Mouse (Mus musculus): Measurements from ENCODE around the gene Col25a1. TPM values are rescaled to one million over a fixed set of nuclear protein-coding genes. Genes with fewer than 3 reads are reported as not detected.

The Col25a1 gene
- polyA plus RNA-seq, 1 experiment: 0.04 TPM

GRCm38 (mm10) chr3:130488839-130489238, 357.5 kb downstream of the Col25a1 start:
- H3K4me3 ChIP-seq (ENCODE audit: low read depth, low read length): no peak overlapping the region
- WGBS: 83% methylated on average over 4 of the region's 4 CpGs
- TF ChIP-seq POLR2A (IDR thresholded peaks at IDR 0.05; ENCODE audit: low read depth, low read length) (no peak), CTCF (IDR thresholded peaks at IDR 0.05; ENCODE audit: extremely low read depth, insufficient read length, insufficient replicate concordance, low read depth, low read length) (no peak)
- no peak overlapping the region for H3K27ac ChIP-seq (ENCODE audit: insufficient read depth, low read depth, low read length)
- no peaks in the 10 kb centered on the region for H3K4me1 ChIP-seq (ENCODE audit: control insufficient read depth, insufficient read depth, insufficient read length, low read length)
- no peaks in the 10 kb centered on the region for H3K27me3 ChIP-seq (ENCODE audit: control insufficient read depth, insufficient read depth, low read length)
- no peaks in the 10 kb centered on the region for H3K36me3 ChIP-seq (ENCODE audit: control insufficient read depth, insufficient read depth, low read length)

- TF ChIP-seq CTCF (IDR thresholded peaks at IDR 0.05; ENCODE audit: extremely low read depth, insufficient read length, insufficient replicate concordance, low read depth, low read length) (no peak), POLR2A (IDR thresholded peaks at IDR 0.05; ENCODE audit: low read depth, low read length) (no peak)
- no peaks in the 10 kb centered on the region for H3K27me3 ChIP-seq (ENCODE audit: control insufficient read depth, insufficient read depth, low read length)
- no peaks in the 10 kb centered on the region for H3K4me1 ChIP-seq (ENCODE audit: control insufficient read depth, insufficient read depth, insufficient read length, low read length)
- H3K27ac ChIP-seq (ENCODE audit: insufficient read depth, low read depth, low read length): no peak overlapping the region
- 76% methylated on average over 1 of the region's 1 CpGs for WGBS
- no peak overlapping the region for H3K4me3 ChIP-seq (ENCODE audit: low read depth, low read length)
- no peaks in the 10 kb centered on the region for H3K36me3 ChIP-seq (ENCODE audit: control insufficient read depth, insufficient read depth, low read length)
Measured at GRCm38 (mm10) chr3:130494192-130494591, 362.9 kb downstream of the Col25a1 start.

GRCm38 (mm10) chr3:130494665-130495396, 363.5 kb downstream of the Col25a1 start:
- no peaks in the 10 kb centered on the region for H3K4me1 ChIP-seq (ENCODE audit: control insufficient read depth, insufficient read depth, insufficient read length, low read length)
- TF ChIP-seq CTCF (IDR thresholded peaks at IDR 0.05; ENCODE audit: extremely low read depth, insufficient read length, insufficient replicate concordance, low read depth, low read length): peak; percentile 54; the same call in 1 of the 2 replicates
- no peak for TF ChIP-seq POLR2A (IDR thresholded peaks at IDR 0.05; ENCODE audit: low read depth, low read length)
- 70% methylated on average over 20 of the region's 20 CpGs for WGBS
- no peak overlapping the region for H3K27ac ChIP-seq (ENCODE audit: insufficient read depth, low read depth, low read length)
- H3K36me3 ChIP-seq (ENCODE audit: control insufficient read depth, insufficient read depth, low read length): no peaks in the 10 kb centered on the region
- H3K4me3 ChIP-seq (ENCODE audit: low read depth, low read length): no peak overlapping the region
- no peaks in the 10 kb centered on the region for H3K27me3 ChIP-seq (ENCODE audit: control insufficient read depth, insufficient read depth, low read length)

GRCm38 (mm10) chr3:130497036-130497435, 365.7 kb downstream of the Col25a1 start:
- H3K36me3 ChIP-seq (ENCODE audit: control insufficient read depth, insufficient read depth, low read length): no peaks in the 10 kb centered on the region
- no peaks in the 10 kb centered on the region for H3K4me1 ChIP-seq (ENCODE audit: control insufficient read depth, insufficient read depth, insufficient read length, low read length)
- H3K4me3 ChIP-seq (ENCODE audit: low read depth, low read length): no peak overlapping the region
- 85% methylated on average over 2 of the region's 2 CpGs for WGBS
- TF ChIP-seq POLR2A (IDR thresholded peaks at IDR 0.05; ENCODE audit: low read depth, low read length): no peak
- TF ChIP-seq CTCF (IDR thresholded peaks at IDR 0.05; ENCODE audit: extremely low read depth, insufficient read length, insufficient replicate concordance, low read depth, low read length): no peak
- no peak overlapping the region for H3K27ac ChIP-seq (ENCODE audit: insufficient read depth, low read depth, low read length)
- no peaks in the 10 kb centered on the region for H3K27me3 ChIP-seq (ENCODE audit: control insufficient read depth, insufficient read depth, low read length)

- WGBS: 73% methylated on average over 3 of the region's 3 CpGs
- Histone ChIP-seq H3K4me3 (ENCODE audit: low read depth, low read length) (no peak overlapping the region), H3K27me3 (ENCODE audit: control insufficient read depth, insufficient read depth, low read length) (no peaks in the 10 kb centered on the region), H3K36me3 (ENCODE audit: control insufficient read depth, insufficient read depth, low read length) (no peaks in the 10 kb centered on the region), H3K27ac (ENCODE audit: insufficient read depth, low read depth, low read length) (no peak overlapping the region), H3K4me1 (ENCODE audit: control insufficient read depth, insufficient read depth, insufficient read length, low read length) (no peaks in the 10 kb centered on the region)
- TF ChIP-seq POLR2A (IDR thresholded peaks at IDR 0.05; ENCODE audit: low read depth, low read length) (no peak), CTCF (IDR thresholded peaks at IDR 0.05; ENCODE audit: extremely low read depth, insufficient read length, insufficient replicate concordance, low read depth, low read length) (no peak)
Measured at GRCm38 (mm10) chr3:130501713-130502112, 370.4 kb downstream of the Col25a1 start.

GRCm38 (mm10) chr3:130508330-130508729, 377.0 kb downstream of the Col25a1 start:
- no peaks in the 10 kb centered on the region for H3K27me3 ChIP-seq (ENCODE audit: control insufficient read depth, insufficient read depth, low read length)
- H3K27ac ChIP-seq (ENCODE audit: insufficient read depth, low read depth, low read length): no peak overlapping the region
- H3K4me3 ChIP-seq (ENCODE audit: low read depth, low read length): no peak overlapping the region
- H3K4me1 ChIP-seq (ENCODE audit: control insufficient read depth, insufficient read depth, insufficient read length, low read length): no peaks in the 10 kb centered on the region
- WGBS: 80% methylated on average over 2 of the region's 2 CpGs
- H3K36me3 ChIP-seq (ENCODE audit: control insufficient read depth, insufficient read depth, low read length): no peaks in the 10 kb centered on the region
- TF ChIP-seq POLR2A (IDR thresholded peaks at IDR 0.05; ENCODE audit: low read depth, low read length): no peak
- no peak for TF ChIP-seq CTCF (IDR thresholded peaks at IDR 0.05; ENCODE audit: extremely low read depth, insufficient read length, insufficient replicate concordance, low read depth, low read length)

GRCm38 (mm10) chr3:130518457-130518879, 387.2 kb downstream of the Col25a1 start:
- 90% methylated on average over 9 of the region's 9 CpGs for WGBS
- no peak overlapping the region for H3K27ac ChIP-seq (ENCODE audit: insufficient read depth, low read depth, low read length)
- no peak overlapping the region for H3K4me3 ChIP-seq (ENCODE audit: low read depth, low read length)
- H3K27me3 ChIP-seq (ENCODE audit: control insufficient read depth, insufficient read depth, low read length): no peaks in the 10 kb centered on the region
- TF ChIP-seq CTCF (IDR thresholded peaks at IDR 0.05; ENCODE audit: extremely low read depth, insufficient read length, insufficient replicate concordance, low read depth, low read length): no peak
- no peak for TF ChIP-seq POLR2A (IDR thresholded peaks at IDR 0.05; ENCODE audit: low read depth, low read length)
- no peaks in the 10 kb centered on the region for H3K36me3 ChIP-seq (ENCODE audit: control insufficient read depth, insufficient read depth, low read length)
- H3K4me1 ChIP-seq (ENCODE audit: control insufficient read depth, insufficient read depth, insufficient read length, low read length): peaks cover 11% of the 10 kb centered on the region; the same call in 1 of the 2 replicates
